Mouse (Mus musculus) lung, postnatal 0 days (tissue): ENCODE measurements around the gene Ptrh1.

ENCODE experiments used
- CTCF ChIP-seq: IDR thresholded peaks from 2 replicates; pipeline ENCODE4 v1.5.1; 2016; ENCODE audit warnings: antibody characterized with exemption, mild to moderate bottlenecking
- EP300 ChIP-seq: IDR thresholded peaks from 2 replicates; pipeline ENCODE4 v1.6.1; 2016; ENCODE audit warnings: antibody characterized with exemption, mild to moderate bottlenecking, control low read depth

- TF ChIP-seq CTCF (no peak), EP300 (no peak)
Observed at GRCm38 (mm10) chr2:32759001-32759400, 16.6 kb upstream of the Ptrh1 start.
